Mouse (Mus musculus) cerebellum, adult 2 months (tissue): ENCODE measurements around the gene A930009A15Rik.

Source experiments
- CTCF ChIP-seq: fragments of 200-500 bp; IDR thresholded peaks from 2 replicates; pipeline ENCODE4 v1.5.1; 2011; ENCODE audit warnings: low read depth, mild to moderate bottlenecking, control low read depth, low read length, moderate library complexity, borderline replicate concordance; ENCODE audit not compliant: insufficient read depth
- POLR2A ChIP-seq: fragments of 200-500 bp; IDR thresholded peaks from 2 replicates; pipeline ENCODE4 v1.6.1; 2011; ENCODE audit warnings: low read length, control low read depth, borderline replicate concordance; ENCODE audit not compliant: insufficient read depth

DNA sequence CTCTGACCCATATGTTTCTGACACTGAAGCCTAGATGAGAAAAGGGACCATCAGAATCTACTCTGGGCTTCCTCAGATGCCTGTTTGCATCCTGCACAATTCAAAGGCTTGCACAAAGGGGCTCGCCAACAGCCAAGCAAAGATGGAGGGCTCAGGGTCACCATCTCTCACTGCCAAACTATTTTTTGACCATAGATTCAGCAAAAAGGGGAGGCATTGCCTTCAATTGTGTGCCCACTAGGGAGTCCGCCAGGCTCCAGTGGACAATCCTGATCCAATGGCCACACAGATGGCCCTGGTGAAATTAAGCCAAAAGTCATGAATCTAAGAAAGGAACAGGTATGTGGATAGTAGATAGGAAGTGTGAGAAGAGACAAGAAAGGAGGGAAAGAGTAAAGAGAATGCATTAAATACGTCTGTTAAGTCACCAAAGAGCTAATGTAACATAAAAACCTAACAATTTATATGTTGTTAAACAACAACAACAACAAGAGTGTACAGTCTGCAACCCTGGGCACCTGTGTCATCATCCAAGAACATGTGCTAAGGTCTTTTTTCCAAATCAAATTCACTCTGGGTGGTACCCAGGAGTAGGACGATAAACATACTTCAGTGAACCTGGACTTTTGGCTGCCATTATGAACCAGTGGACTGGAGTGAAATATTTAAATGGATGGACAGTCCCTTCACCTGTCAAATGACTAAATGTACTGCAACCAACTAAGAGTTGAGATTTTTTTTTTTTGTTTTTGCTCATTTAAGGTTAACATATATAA, 6.7 kb upstream of the A930009A15Rik start:
- TF ChIP-seq CTCF (no peak), POLR2A (no peak)
